Mouse (Mus musculus) stomach, postnatal 0 days (tissue): ENCODE measurements around the gene BC048562. TPM values are rescaled to one million over a fixed set of nuclear protein-coding genes. Genes with fewer than 3 reads are reported as not detected.

Experiments
- ATAC-seq: fragments of 200-750 bp; cut with Nextera tagmentation; 2 replicates; pipeline ENCODE4 v1.8.0; 2017; ENCODE audit not compliant: low FRiP score, low TSS enrichment
- DNase-seq: peaks from one replicate; pipeline ENCODE4 v3.0.0-alpha.2; 2016; ENCODE audit warnings: low spot score
- H3K27ac ChIP-seq: fragments of 300-500 bp; sonication (generic); replicated peaks from 2 replicates; pipeline ENCODE4 v1.5.1; 2014; ENCODE audit warnings: mild to moderate bottlenecking, control low read depth
- H3K27me3 ChIP-seq: fragments of 300-500 bp; sonication (generic); 2 replicates; pipeline ENCODE4 v1.6.1; 2014; ENCODE audit warnings: low read length; ENCODE audit not compliant: control insufficient read depth, insufficient read depth
- H3K36me3 ChIP-seq: fragments of 300-500 bp; sonication (generic); 2 replicates; pipeline ENCODE4 v1.6.1; 2014; ENCODE audit warnings: low read length, mixed read lengths; ENCODE audit not compliant: control insufficient read depth, insufficient read depth
- H3K4me1 ChIP-seq: fragments of 300-500 bp; sonication (generic); replicated peaks from 2 replicates; pipeline ENCODE4 v1.6.1; 2014; ENCODE audit warnings: antibody characterized with exemption; ENCODE audit not compliant: control insufficient read depth, insufficient read depth
- H3K4me2 ChIP-seq: fragments of 300-500 bp; sonication (generic); replicated peaks from 2 replicates; pipeline ENCODE4 v1.6.1; 2014; ENCODE audit warnings: low read depth, mild to moderate bottlenecking, control low read depth, moderate library complexity
- H3K4me3 ChIP-seq: fragments of 300-500 bp; sonication (generic); 2 replicates; pipeline ENCODE4 v1.5.1; 2014; ENCODE audit warnings: low read depth, low read length, control low read depth
- H3K9ac ChIP-seq: fragments of 300-500 bp; sonication (generic); 2 replicates; pipeline ENCODE4 v1.6.1; 2014; ENCODE audit warnings: mild to moderate bottlenecking, low read length, control low read depth, mixed read lengths
- H3K9me3 ChIP-seq: fragments of 300-500 bp; sonication (generic); 2 replicates; pipeline ENCODE4 v1.6.1; 2016; ENCODE audit warnings: low read length; ENCODE audit not compliant: control insufficient read depth
- CTCF ChIP-seq: IDR thresholded peaks from 2 replicates; pipeline ENCODE4 v1.5.1; 2016; ENCODE audit warnings: antibody characterized with exemption, low read depth, mild to moderate bottlenecking, moderate library complexity
- EP300 ChIP-seq: optimal IDR thresholded peaks from 2 replicates; pipeline ENCODE3; 2016; ENCODE audit warnings: antibody characterized with exemption
- WGBS: fragments of 180-500 bp; shearing (Covaris S2); extraction: QIAGEN DNeasy Blood & Tissue Kit; methylation state at CpG from one replicate; pipeline ENCODE4 v1.1.7; 2014; 5-methylcytosine and 5-hydroxymethylcytosine counted together
- polyA plus RNA-seq: library from polyadenylated mRNA; unstranded; fragments of >200 nt; fragmentation: Nextera tagmentation; extraction: Ambion mirVana; gene quantifications from 2 replicates; pipeline ENCODE4 v1.2.1, GENCODE M21; 2015

The BC048562 gene
- polyA plus RNA-seq, 1 experiment from 2014 or later = not detected

GRCm38 (mm10) chr9:108461675-108462074 lies 25.4 kb downstream of the BC048562 start:
- no peak overlapping the region; the same call in 1 of the 2 replicates for H3K9ac ChIP-seq
- peak overlapping the region; percentile 93 for H3K27ac ChIP-seq
- no peaks in the 10 kb centered on the region for H3K9me3 ChIP-seq
- peak overlapping the region; percentile 60 for H3K4me3 ChIP-seq
- WGBS = 55% methylated on average over 5 of the region's 5 CpGs
- peaks cover 14% of the 10 kb centered on the region; the same call in 1 of the 2 replicates for H3K36me3 ChIP-seq
- H3K4me2 ChIP-seq = peak overlapping the region; percentile 63
- no peak for TF ChIP-seq CTCF
- TF ChIP-seq EP300 = no peak
- peaks cover 3% of the 10 kb centered on the region; the same call in 1 of the 2 replicates for H3K4me1 ChIP-seq
- no peaks in the 10 kb centered on the region for H3K27me3 ChIP-seq
- ATAC-seq (no peak), DNase-seq (no peak)

DNA sequence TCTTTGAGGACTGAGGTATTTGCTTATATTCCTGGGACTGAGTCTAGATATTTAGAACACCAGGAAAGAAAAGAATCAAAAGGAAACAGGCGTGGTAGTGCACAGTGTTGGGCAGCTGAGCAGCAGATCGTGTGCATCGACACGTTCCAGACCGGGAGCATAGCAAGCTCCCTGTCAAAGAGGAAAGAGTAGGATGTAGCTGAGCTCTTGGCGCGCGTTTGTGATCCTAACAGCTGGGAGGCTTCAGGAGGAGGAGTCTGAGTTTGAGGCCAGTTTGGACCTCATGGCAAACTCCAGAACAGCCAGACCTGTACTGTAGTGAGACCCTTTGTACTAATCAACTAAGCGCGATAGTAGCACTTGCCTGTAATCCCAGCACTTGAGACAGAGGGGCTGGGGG lies 25.9 kb downstream of the BC048562 start:
- TF ChIP-seq EP300 = no peak
- TF ChIP-seq CTCF = no peak
- Histone ChIP-seq H3K27me3 (no peaks in the 10 kb centered on the region), H3K27ac (peak overlapping the region; percentile 93), H3K4me1 (peaks cover 3% of the 10 kb centered on the region; the same call in 1 of the 2 replicates), H3K4me3 (no peak overlapping the region), H3K4me2 (peak overlapping the region; percentile 63), H3K9ac (peak overlapping the region; percentile 41; the same call in 1 of the 2 replicates), H3K36me3 (peaks cover 14% of the 10 kb centered on the region; the same call in 1 of the 2 replicates), H3K9me3 (no peaks in the 10 kb centered on the region)
- ATAC-seq = peak; percentile 33; the same call in 1 of the 2 replicates
- WGBS = 32% methylated on average over 10 of the region's 10 CpGs
- peak; percentile 36 for DNase-seq

DNA sequence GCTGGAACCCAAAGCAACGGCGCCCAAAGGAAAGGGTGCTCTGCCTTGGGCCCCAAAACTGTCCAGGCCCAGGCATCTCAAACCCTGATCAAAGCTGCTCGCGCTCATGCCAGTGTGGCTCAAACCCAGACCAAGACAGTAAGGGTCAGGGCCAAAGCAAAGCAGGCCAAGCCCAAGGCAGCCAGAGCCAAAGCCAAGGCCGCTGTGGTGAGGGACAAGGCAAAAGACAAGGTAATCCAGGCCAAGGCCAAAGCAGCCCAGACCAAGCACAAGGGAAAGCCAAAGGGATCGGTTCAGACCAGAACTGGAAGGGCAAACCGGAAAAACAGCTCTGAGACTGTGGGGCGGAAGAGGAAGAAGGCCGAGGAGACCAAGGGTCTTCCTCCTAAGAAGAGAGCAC lies 27.4 kb downstream of the BC048562 start:
- WGBS = 93% methylated on average over 9 of the region's 9 CpGs
- Histone ChIP-seq H3K27ac (no peak overlapping the region), H3K9ac (no peak overlapping the region)

DNA sequence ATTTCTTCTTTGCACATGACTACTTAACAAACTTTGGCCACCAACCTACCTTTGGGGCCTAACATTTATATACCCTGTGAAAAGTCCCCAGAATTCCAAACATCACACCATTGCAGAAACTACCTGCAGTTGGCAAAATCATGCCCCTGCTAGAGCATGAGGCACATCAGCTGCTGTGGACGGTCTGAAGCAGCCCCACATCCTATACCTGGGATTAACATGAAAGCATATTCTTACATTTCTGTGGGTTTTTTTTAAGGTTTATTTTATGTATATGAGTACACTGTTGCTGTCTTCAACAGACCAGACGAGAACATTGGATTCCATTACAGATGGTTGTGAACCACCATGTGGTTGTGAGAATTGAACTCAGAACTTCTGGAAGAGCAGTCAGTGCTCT lies 29.9 kb downstream of the BC048562 start:
- Histone ChIP-seq H3K27me3 (no peaks in the 10 kb centered on the region), H3K4me2 (no peak overlapping the region), H3K9me3 (no peaks in the 10 kb centered on the region), H3K36me3 (peaks cover 14% of the 10 kb centered on the region; the same call in 1 of the 2 replicates), H3K27ac (no peak overlapping the region), H3K4me3 (no peak overlapping the region), H3K4me1 (peaks cover 3% of the 10 kb centered on the region; the same call in 1 of the 2 replicates), H3K9ac (no peak overlapping the region)
- ATAC-seq (no peak), DNase-seq (no peak)
- 91% methylated on average over 2 of the region's 2 CpGs for WGBS
- no peak for TF ChIP-seq EP300
- no peak for TF ChIP-seq CTCF

More for the DNA sequence above, 27.4 kb downstream of the BC048562 start:
- ATAC-seq (no peak), DNase-seq (no peak)
- H3K4me3 ChIP-seq = no peak overlapping the region
- no peaks in the 10 kb centered on the region for H3K9me3 ChIP-seq
- peaks cover 3% of the 10 kb centered on the region; the same call in 1 of the 2 replicates for H3K4me1 ChIP-seq
- no peak for TF ChIP-seq CTCF
- TF ChIP-seq EP300 = no peak
- no peak overlapping the region for H3K4me2 ChIP-seq
- no peaks in the 10 kb centered on the region for H3K27me3 ChIP-seq
- peaks cover 14% of the 10 kb centered on the region; the same call in 1 of the 2 replicates for H3K36me3 ChIP-seq

DNA sequence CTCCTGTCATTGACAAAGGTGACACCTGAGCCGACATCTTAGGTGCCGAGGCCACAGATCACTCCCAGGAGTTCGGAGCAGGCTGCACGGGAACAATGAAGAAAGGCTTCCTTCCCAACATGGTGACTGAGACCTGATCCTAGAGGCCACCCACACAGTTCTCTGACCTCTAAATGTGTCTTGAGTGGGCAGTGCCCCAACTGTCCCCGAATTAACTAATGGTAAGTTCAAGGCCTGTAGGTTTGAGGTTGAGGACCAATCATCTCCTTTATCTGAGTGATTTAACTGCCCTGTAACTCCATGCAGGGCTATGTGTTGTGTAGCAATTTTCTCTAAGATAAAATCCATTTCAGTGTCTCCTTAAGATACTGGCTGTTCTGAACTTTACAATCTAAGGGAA lies 33.1 kb downstream of the BC048562 start:
- no peak for ATAC-seq
- Histone ChIP-seq H3K27ac (no peak overlapping the region), H3K36me3 (peaks cover 3% of the 10 kb centered on the region; the same call in 1 of the 2 replicates), H3K9me3 (no peaks in the 10 kb centered on the region), H3K27me3 (no peaks in the 10 kb centered on the region), H3K4me3 (no peak overlapping the region), H3K9ac (no peak overlapping the region), H3K4me2 (no peak overlapping the region), H3K4me1 (no peaks in the 10 kb centered on the region)
- WGBS = 64% methylated on average over 5 of the region's 5 CpGs
- DNase-seq = no peak
- TF ChIP-seq EP300 (no peak), CTCF (no peak)

- H3K27ac ChIP-seq = no peak overlapping the region
- ATAC-seq = no peak
- no peaks in the 10 kb centered on the region for H3K9me3 ChIP-seq
- H3K36me3 ChIP-seq = peaks cover 3% of the 10 kb centered on the region; the same call in 1 of the 2 replicates
- no peak overlapping the region for H3K4me3 ChIP-seq
- H3K4me2 ChIP-seq = no peak overlapping the region
- no peak overlapping the region for H3K9ac ChIP-seq
- no peaks in the 10 kb centered on the region for H3K27me3 ChIP-seq
- TF ChIP-seq EP300 (no peak), CTCF (no peak)
- H3K4me1 ChIP-seq = no peaks in the 10 kb centered on the region
- WGBS = 48% methylated on average over 4 of the region's 4 CpGs
- no peak for DNase-seq
Measured at GRCm38 (mm10) chr9:108469845-108470244, 33.6 kb downstream of the BC048562 start.
